Mouse (Mus musculus): ENCODE results near the gene Krtap27-1.

Krtap27-1 gene

GRCm38 (mm10) chr16:88671571-88671970 lies at the start of gene Krtap27-1:
TSS of gene Krtap27-1 (minus strand) at chr16:88671671.
- DNase-seq (ENCODE audit: low spot score): no peak

- no peak for DNase-seq (ENCODE audit: low spot score)
Observed at GRCm38 (mm10) chr16:88720031-88720430, 48.6 kb upstream of the Krtap27-1 start.

- DNase-seq (ENCODE audit: low spot score): no peak
Observed at GRCm38 (mm10) chr16:88716549-88716948, 45.1 kb upstream of the Krtap27-1 start.

GRCm38 (mm10) chr16:88711245-88711644 lies 39.8 kb upstream of the Krtap27-1 start:
- no peak for DNase-seq (ENCODE audit: low spot score)

- DNase-seq (ENCODE audit: low spot score): no peak
Observed at GRCm38 (mm10) chr16:88710757-88711156, 39.3 kb upstream of the Krtap27-1 start.

- DNase-seq (ENCODE audit: low spot score): no peak
Observed at GRCm38 (mm10) chr16:88707496-88708012, 36.1 kb upstream of the Krtap27-1 start, which contains the start of gene 2310061N02Rik. TSS of gene 2310061N02Rik (minus strand) at chr16:88707962.

GRCm38 (mm10) chr16:88701072-88701864 lies 29.8 kb upstream of the Krtap27-1 start:
- DNase-seq (ENCODE audit: low spot score): no peak

GRCm38 (mm10) chr16:88696256-88696655 lies 24.8 kb upstream of the Krtap27-1 start:
- no peak for DNase-seq (ENCODE audit: low spot score)

- DNase-seq (ENCODE audit: low spot score): no peak
Observed at GRCm38 (mm10) chr16:88681282-88681681, 9.8 kb upstream of the Krtap27-1 start.

GRCm38 (mm10) chr16:88679099-88679498 lies 7.6 kb upstream of the Krtap27-1 start:
- no peak for DNase-seq (ENCODE audit: low spot score)

GRCm38 (mm10) chr16:88657426-88657825 lies 14.0 kb downstream of the Krtap27-1 start:
- no peak for DNase-seq (ENCODE audit: low spot score)

- no peak for DNase-seq (ENCODE audit: low spot score)
Observed at GRCm38 (mm10) chr16:88651952-88652351, 19.5 kb downstream of the Krtap27-1 start.

- no peak for DNase-seq (ENCODE audit: low spot score)
Observed at GRCm38 (mm10) chr16:88651082-88651481, 20.4 kb downstream of the Krtap27-1 start.

GRCm38 (mm10) chr16:88647358-88647846 lies 24.1 kb downstream of the Krtap27-1 start, which contains the start of gene Krtap26-1:
TSS of gene Krtap26-1 (minus strand) at chr16:88647796.
- no peak for DNase-seq (ENCODE audit: low spot score)

- DNase-seq (ENCODE audit: low spot score): no peak
Observed at GRCm38 (mm10) chr16:88646366-88647111, 24.9 kb downstream of the Krtap27-1 start.

GRCm38 (mm10) chr16:88640053-88640452 lies 31.4 kb downstream of the Krtap27-1 start:
- DNase-seq (ENCODE audit: low spot score): no peak

- no peak for DNase-seq (ENCODE audit: low spot score)
Observed at GRCm38 (mm10) chr16:88635142-88635541, 36.3 kb downstream of the Krtap27-1 start.

GRCm38 (mm10) chr16:88631474-88631873 lies 40.0 kb downstream of the Krtap27-1 start:
- no peak for DNase-seq (ENCODE audit: low spot score)

GRCm38 (mm10) chr16:88627566-88627965 lies 43.9 kb downstream of the Krtap27-1 start, which contains the start of gene 2310079G19Rik:
TSS of gene 2310079G19Rik (minus strand) at chr16:88627666.
- DNase-seq (ENCODE audit: low spot score): no peak

Data from ovary, adult 18-20 months (tissue).